Mouse (Mus musculus) right cerebral cortex, adult 2 months (tissue): ENCODE data around the gene Myod1.

Experiments used
- DNase-seq, 2 experiments: peaks; one replicate each; pipeline ENCODE4 v3.0.0; 2021 to 2022; ENCODE audit warnings: low spot score in 2 of 2

Gene Myod1

DNA sequence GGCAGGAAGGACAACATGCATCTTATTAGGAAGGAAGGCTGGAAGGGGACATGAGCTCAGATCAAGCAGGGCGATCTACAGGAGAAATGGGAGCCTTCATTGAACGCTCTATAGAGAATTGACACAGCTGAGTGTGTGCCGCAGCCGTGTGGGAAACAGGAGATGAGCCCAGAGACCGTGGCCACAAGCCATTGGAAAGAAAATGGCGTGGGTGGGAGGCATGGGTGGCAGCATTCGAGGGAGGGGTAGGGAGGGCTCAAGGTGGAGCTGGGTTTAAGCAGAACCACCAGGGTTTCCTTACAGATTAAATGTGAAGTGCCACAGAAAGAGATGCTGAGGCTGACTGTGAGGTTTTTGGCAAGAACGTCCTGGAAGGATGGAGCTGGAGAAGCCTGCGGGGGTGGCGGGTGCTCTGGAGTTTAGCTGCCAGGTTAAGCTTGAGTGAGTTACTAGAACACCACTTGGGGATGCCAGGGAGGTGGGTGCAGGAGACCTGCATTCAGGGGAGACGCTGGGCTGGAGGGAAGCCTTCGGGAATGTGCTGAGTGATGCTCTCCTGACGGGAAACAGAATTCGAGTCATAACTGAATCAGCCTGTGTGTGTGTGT, 39.6 kb downstream of the Myod1 start:
- DNase-seq: peak; percentile 46 to 56

DNA sequence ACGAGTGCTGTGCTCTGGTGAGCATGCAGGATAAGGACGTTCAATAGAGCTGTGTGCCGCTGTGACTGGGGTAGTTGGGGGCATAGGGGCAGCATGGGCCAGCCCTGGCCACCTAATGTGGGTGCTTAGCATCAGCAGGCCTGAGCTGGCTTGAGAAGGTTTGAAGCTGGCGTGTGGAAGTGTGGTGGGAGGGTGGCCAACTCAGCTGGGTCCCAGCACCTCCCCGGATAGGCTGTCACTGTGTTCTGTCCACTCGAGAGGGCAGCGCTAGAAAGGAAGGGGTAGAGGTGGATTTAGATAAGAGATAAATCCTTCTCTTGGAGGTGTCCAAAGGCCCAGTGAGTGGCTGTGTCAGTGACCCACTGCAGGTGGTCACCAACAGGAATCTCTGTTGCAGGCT, 41.2 kb downstream of the Myod1 start:
- DNase-seq: no peak

DNA sequence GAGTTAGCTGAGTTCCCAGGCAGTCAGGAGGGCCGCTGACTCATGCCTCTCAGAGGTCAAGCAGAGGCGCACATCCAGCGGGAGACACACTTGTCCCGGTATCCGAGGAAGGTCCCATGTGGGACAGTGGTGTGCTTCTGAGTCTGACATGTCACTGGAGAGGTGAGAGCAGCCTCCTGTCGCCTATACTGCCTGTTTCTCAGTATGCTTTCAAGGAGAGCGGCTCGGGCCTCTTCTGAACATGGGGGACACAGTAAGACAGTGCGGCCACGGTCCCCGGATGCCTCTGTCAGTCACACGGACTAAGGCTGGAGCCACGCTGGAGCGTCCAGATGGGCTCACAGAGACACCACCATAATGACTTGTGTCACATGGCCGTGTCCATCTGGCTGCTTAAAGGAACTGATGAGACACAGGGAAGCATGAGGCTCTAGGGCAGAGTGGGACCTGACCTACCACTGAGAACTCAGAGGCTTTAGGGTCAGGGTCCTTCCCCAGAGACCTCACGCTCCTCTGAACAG, 41.9 kb downstream of the Myod1 start:
- no peak for DNase-seq

DNA sequence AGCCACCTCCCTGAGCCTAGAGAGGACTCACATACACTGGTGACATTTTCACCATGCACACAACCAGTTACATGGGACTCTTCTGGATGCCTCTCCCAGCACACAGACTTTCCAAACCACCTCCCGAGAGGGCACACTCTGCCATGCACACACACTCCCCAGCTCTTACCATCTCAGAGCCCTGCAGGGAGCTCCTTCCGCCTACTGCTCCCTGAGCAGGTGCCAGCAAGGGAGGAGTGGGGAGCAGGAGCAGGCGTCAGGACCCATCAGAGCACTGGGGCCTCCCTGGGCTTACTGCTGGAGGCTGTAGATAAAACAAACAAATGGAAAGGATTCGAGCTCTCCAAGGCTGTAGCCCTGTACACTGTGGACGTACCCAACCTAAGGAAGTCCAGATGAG, 45.3 kb downstream of the Myod1 start:
- DNase-seq: peak; percentile 54 to 59

GRCm38 (mm10) chr7:46422052-46422763, 45.9 kb downstream of the Myod1 start:
- DNase-seq: no peak

- peak; percentile 81 to 84 for DNase-seq
These were observed 46.6 kb downstream of the Myod1 start for GRCm38 (mm10) chr7:46422764-46423412.

GRCm38 (mm10) chr7:46423951-46424350, 47.7 kb downstream of the Myod1 start:
- DNase-seq: no peak

DNA sequence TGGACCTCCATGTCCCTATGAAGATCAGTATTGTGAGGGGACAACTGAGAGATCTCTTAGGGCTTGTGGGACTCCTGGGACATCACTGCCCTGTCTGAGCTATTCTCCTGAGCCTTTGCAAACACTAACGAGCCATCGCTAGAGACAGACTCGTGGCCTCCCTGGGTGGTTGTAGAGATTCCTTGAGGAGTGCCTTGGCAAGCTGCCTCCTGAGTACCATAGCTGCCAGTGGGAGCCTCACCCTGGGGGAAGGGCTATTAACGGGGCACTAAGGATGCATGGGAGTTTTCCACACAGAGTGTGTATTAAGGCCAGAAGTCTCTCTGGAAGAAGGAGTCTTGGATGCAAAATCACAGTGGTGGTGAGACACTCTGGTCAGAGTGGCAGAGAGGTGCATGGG, 48.7 kb downstream of the Myod1 start:
- DNase-seq: no peak
